Mouse (Mus musculus): Measurements from ENCODE around the gene Tnni3k. TPM values are rescaled to one million over a fixed set of nuclear protein-coding genes. Genes with fewer than 3 reads are reported as not detected.
A peak's percentile ranks its signal among the peaks of the same experiment; 100 is the strongest.
"Not testable (repeated sequence)": the region's sequence is repeated elsewhere in the genome, so short reads cannot be mapped to it uniquely, and the experiment has no call there.

Gene Tnni3k
- total and polyA plus RNA-seq, 2 experiments from 2014 or later: 99.9 to 101 TPM

DNA sequence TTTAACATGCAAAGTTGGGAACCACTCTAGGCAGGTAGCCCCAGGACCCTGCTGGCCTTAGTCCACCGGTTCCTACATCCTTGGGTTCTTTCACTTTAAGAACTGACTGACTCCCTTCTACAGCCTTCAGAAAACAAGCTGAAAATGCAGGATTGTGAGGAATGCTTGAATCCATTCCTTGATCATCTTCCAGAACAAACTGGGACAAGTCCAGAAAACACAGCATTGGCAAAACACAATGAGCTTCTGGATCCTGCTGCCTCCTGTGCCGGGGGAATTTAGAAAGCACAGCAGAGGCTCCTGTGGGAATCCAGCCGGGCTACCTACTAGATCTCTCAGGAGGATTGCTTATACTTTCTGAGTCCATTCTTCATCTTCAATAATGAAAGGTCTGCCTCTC, 229.5 kb downstream of the Tnni3k start:
- H3K9ac ChIP-seq (replicated peaks; ENCODE audit: low read depth, low read length): no peak overlapping the region
- 0 out of 2 replicates have a peak, but pooled peaks cover 6% of the 10 kb centered on the region for H3K36me3 ChIP-seq (replicated peaks; ENCODE audit: control insufficient read depth, insufficient read depth, low read length)
- H3K27me3 ChIP-seq (ENCODE audit: control insufficient read depth, insufficient read depth, low read length): no peaks in the 10 kb centered on the region
- no peak for TF ChIP-seq EP300 (IDR thresholded peaks at IDR 0.05; ENCODE audit: low read depth)
- no peak for TF ChIP-seq CTCF (IDR thresholded peaks at IDR 0.05; ENCODE audit: low read depth)
- H3K4me3 ChIP-seq (ENCODE audit: low read depth, low read length): no peak overlapping the region
- H3K4me1 ChIP-seq (ENCODE audit: control insufficient read depth, insufficient read depth): no peaks in the 10 kb centered on the region
- H3K9me3 ChIP-seq (replicated peaks; ENCODE audit: control insufficient read depth, low read length): no peaks in the 10 kb centered on the region
- ATAC-seq (ENCODE audit: insufficient read depth, low read depth): no peak
- no peak overlapping the region for H3K27ac ChIP-seq (ENCODE audit: low read depth)
- WGBS: 75% methylated on average over 3 of the region's 3 CpGs
- no peak for DNase-seq (ENCODE audit: low spot score)
- no peak overlapping the region for H3K4me2 ChIP-seq (ENCODE audit: low read depth, low read length)

DNA sequence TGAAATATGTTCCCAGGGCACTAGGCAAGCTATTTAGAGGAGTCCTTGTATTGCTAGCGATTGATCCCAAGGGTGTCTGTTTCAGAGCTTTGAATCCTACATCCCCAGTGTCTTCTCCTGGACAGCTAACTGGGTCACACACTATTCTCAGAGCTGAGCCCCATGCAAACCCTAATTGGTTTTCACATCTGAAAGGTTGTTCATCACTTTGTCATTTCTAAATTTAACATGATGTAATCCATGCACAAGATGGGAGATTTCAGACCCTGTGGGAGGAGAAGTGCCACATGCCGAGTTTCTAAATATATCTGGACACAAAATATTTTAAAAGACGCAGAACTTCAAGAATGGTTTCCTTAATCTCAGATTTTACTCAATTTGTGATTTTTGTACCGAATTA, 230.5 kb downstream of the Tnni3k start:
- Histone ChIP-seq H3K4me1 (ENCODE audit: control insufficient read depth, insufficient read depth) (no peaks in the 10 kb centered on the region), H3K9me3 (replicated peaks; ENCODE audit: control insufficient read depth, low read length) (no peaks in the 10 kb centered on the region), H3K4me2 (ENCODE audit: low read depth, low read length) (no peak overlapping the region), H3K36me3 (replicated peaks; ENCODE audit: control insufficient read depth, insufficient read depth, low read length) (0 out of 2 replicates have a peak, but pooled peaks cover 6% of the 10 kb centered on the region), H3K27ac (ENCODE audit: low read depth) (no peak overlapping the region), H3K4me3 (ENCODE audit: low read depth, low read length) (no peak overlapping the region), H3K9ac (replicated peaks; ENCODE audit: low read depth, low read length) (no peak overlapping the region), H3K27me3 (ENCODE audit: control insufficient read depth, insufficient read depth, low read length) (no peaks in the 10 kb centered on the region)
- 40% methylated on average over 4 of the region's 4 CpGs for WGBS
- DNase-seq (ENCODE audit: low spot score): peak; percentile 25
- peak; percentile 55 for ATAC-seq (ENCODE audit: insufficient read depth, low read depth)
- TF ChIP-seq CTCF (IDR thresholded peaks at IDR 0.05; ENCODE audit: low read depth) (no peak), EP300 (IDR thresholded peaks at IDR 0.05; ENCODE audit: low read depth) (no peak)

DNA sequence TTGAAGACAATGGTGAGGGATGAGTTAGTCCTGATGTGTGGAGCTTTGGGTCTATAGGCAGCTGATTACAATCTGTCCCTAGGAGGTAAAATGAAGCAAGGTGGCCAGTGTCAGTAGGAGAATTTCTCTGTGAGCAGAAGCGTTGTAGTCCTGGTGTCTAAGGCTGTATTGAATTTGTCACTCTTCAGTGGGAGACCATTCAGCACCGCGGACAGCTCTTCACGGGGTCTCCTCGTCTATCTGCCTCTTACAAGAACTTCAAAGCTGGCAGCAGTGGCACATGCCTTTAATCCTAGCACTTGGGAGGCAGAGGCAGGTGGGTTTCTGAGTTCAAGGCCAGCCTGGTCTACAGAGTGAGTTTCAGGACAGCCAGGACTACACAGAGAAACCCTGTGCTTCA, 235.5 kb downstream of the Tnni3k start:
- not testable (repeated sequence) for H3K27ac ChIP-seq (ENCODE audit: low read depth)

GRCm38 (mm10) chr3:154817732-154818131, 237.5 kb downstream of the Tnni3k start:
- WGBS: 8% methylated on average over 7 of the region's 7 CpGs
- ATAC-seq (ENCODE audit: insufficient read depth, low read depth) (peak; percentile 31; the same call in 1 of the 2 replicates), DNase-seq (ENCODE audit: low spot score) (peak; percentile 37)
- Histone ChIP-seq H3K9me3 (replicated peaks; ENCODE audit: control insufficient read depth, low read length) (no peaks in the 10 kb centered on the region), H3K4me2 (ENCODE audit: low read depth, low read length) (no peak overlapping the region), H3K27me3 (ENCODE audit: control insufficient read depth, insufficient read depth, low read length) (no peaks in the 10 kb centered on the region), H3K36me3 (replicated peaks; ENCODE audit: control insufficient read depth, insufficient read depth, low read length) (0 out of 2 replicates have a peak, but pooled peaks cover 3% of the 10 kb centered on the region), H3K27ac (ENCODE audit: low read depth) (no peak overlapping the region), H3K4me1 (ENCODE audit: control insufficient read depth, insufficient read depth) (no peaks in the 10 kb centered on the region), H3K9ac (replicated peaks; ENCODE audit: low read depth, low read length) (no peak overlapping the region), H3K4me3 (ENCODE audit: low read depth, low read length) (no peak overlapping the region)
- TF ChIP-seq EP300 (IDR thresholded peaks at IDR 0.05; ENCODE audit: low read depth): no peak
- TF ChIP-seq CTCF (IDR thresholded peaks at IDR 0.05; ENCODE audit: low read depth): peak; percentile 85

More for the DNA sequence above, 235.5 kb downstream of the Tnni3k start:
- 18% methylated on average over 5 of the region's 5 CpGs for WGBS
- DNase-seq (ENCODE audit: low spot score): peak; percentile 37
- H3K4me1 ChIP-seq (ENCODE audit: control insufficient read depth, insufficient read depth); H3K4me2 ChIP-seq (ENCODE audit: low read depth, low read length); H3K36me3 ChIP-seq (replicated peaks; ENCODE audit: control insufficient read depth, insufficient read depth, low read length); H3K4me3 ChIP-seq (ENCODE audit: low read depth, low read length); H3K9me3 ChIP-seq (replicated peaks; ENCODE audit: control insufficient read depth, low read length); ATAC-seq (ENCODE audit: insufficient read depth, low read depth); H3K27me3 ChIP-seq (ENCODE audit: control insufficient read depth, insufficient read depth, low read length); H3K9ac ChIP-seq (replicated peaks; ENCODE audit: low read depth, low read length): not testable (repeated sequence)

- TF ChIP-seq CTCF (IDR thresholded peaks at IDR 0.05; ENCODE audit: low read depth) (no peak), EP300 (IDR thresholded peaks at IDR 0.05; ENCODE audit: low read depth) (no peak)
- peak; percentile 81 for ATAC-seq (ENCODE audit: insufficient read depth, low read depth)
Observed at GRCm38 (mm10) chr3:154816801-154817625, 238.2 kb downstream of the Tnni3k start.

More at GRCm38 (mm10) chr3:154816801-154817625, 238.2 kb downstream of the Tnni3k start:
- no peaks in the 10 kb centered on the region for H3K9me3 ChIP-seq (replicated peaks; ENCODE audit: control insufficient read depth, low read length)
- H3K4me3 ChIP-seq (ENCODE audit: low read depth, low read length): no peak overlapping the region
- no peaks in the 10 kb centered on the region for H3K4me1 ChIP-seq (ENCODE audit: control insufficient read depth, insufficient read depth)
- no peaks in the 10 kb centered on the region for H3K27me3 ChIP-seq (ENCODE audit: control insufficient read depth, insufficient read depth, low read length)
- no peak overlapping the region for H3K4me2 ChIP-seq (ENCODE audit: low read depth, low read length)
- peak; percentile 43 for DNase-seq (ENCODE audit: low spot score)
- 51% methylated on average over 19 of the region's 19 CpGs for WGBS
- no peak overlapping the region for H3K9ac ChIP-seq (replicated peaks; ENCODE audit: low read depth, low read length)
- H3K36me3 ChIP-seq (replicated peaks; ENCODE audit: control insufficient read depth, insufficient read depth, low read length): 0 out of 2 replicates have a peak, but pooled peaks cover 3% of the 10 kb centered on the region
- no peak overlapping the region for H3K27ac ChIP-seq (ENCODE audit: low read depth)

Measured in heart, postnatal 0 days (tissue).